Mouse (Mus musculus) v-Abl transformed pro-B cells (cell line): ENCODE data around the gene Smap1.
"Not testable (repeated sequence)": the region's sequence is repeated elsewhere in the genome, so short reads cannot be mapped to it uniquely, and the experiment has no call there.

Experiments
- in situ Hi-C, 2 experiments: fragments of 400-800 bp; cut with MboI; formaldehyde crosslinking; loops; one replicate each; pipeline ENCODE4 v1.15.1; 2025; ENCODE audit not compliant: unreplicated experiment in 2 of 2

The Smap1 gene

DNA sequence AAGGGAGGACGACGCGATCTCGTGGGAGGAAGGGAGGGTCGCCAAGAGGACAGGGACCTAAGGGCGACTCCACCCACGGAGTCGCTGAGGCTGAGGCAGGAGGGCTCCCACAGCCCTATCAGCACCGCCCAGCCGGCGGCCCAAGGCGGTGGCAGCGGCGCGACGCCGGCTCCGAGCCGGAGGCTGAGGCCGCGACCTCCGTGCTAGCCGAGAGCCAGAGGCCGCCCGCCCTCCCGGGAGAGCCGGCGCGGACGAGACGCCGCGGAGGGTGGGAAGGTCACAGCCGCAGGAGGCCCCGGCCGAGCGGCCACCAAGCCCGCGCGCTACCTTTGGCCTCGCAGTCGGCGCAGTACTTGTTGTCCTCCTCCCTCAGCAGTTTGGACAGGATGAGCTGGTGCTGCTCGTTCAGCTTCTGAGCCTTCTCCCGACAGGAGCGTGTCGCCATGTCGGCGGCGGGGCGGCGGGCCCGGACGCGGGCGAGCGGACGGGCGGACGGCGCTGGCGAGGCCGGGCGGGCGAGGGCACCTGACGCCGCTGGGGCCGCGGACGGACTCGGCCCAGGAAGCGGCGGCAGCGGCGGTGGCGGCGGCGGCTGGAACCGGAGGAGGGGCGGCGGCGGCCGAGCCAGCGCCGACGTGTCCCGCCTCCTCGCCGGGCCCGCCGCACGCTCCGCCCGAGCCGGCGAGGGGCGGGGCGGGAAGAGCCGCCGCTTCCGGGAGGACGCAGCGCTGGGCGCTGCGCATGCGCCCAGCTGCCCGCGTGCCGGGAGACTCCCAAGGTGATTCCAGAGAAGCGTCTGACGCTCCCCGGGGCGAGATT, at the start of gene Smap1:
Gene Smap1 (minus strand): TSS at position 607 of the 819 bp plus-strand sequence.
- in situ Hi-C loops: loop anchor here in 1 of 2 experiments (10.0 to 25.0 kb wide), 3 partner anchors 83 to 537 kb away; partner anchors contain the start of gene Sdhaf4

- in situ Hi-C loops: not testable (repeated sequence)
These were observed 49.0 kb upstream of the Smap1 start for GRCm38 (mm10) chr1:23971159-23971558.

DNA sequence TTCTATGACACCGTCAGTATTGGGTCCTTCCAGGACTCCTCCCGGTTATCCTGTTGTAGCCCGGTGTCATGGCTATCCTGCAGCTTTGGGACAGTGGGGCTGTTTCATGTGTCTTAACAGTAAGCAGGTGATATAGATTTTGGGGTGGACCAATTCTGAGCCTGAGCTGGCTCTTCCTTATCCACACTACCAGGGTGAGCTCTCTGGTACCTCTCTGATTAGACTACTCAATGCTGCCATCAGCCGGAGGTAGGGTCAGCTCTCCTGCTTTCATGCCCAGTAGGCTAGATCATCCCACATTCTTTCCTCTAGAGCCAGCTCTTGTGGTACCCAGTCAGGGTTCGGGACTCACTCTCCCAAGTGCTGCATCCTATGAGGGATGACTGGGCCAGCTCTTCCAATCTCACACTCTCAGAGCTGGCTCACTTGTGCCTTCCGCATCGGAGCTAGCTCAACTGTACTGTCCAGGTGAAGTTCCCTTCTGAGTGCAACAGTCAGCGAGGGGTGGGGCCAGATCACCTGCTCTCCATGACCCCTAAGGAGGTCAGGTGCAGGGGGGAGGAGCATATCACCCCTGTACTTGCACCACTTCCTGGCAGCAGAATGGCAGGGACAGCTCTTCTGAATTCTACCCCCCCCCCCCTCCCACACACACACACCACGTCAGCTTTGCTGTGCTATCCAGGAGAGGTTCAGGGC, 46.1 kb upstream of the Smap1 start:
- in situ Hi-C loops: no loop called here

DNA sequence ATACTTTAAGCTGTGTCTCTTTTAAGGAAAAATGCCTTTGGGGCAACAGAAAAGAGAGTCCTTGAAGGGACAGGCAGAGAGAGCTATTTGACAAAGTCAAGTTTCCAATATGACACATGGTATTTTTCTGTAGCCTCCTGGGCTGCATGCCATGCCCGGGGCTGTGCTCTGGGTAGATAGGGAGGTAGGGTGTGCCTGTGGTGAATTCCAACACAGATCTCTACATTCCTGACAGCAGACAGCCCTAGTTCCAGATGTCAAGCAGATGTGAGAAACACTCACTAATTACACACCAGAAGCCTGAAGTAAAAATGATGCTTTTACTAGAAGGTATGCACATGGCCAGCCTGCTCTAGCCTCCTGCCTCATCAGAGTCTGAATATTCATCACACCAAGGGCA, 44.1 kb upstream of the Smap1 start:
- in situ Hi-C loops: no loop called here

DNA sequence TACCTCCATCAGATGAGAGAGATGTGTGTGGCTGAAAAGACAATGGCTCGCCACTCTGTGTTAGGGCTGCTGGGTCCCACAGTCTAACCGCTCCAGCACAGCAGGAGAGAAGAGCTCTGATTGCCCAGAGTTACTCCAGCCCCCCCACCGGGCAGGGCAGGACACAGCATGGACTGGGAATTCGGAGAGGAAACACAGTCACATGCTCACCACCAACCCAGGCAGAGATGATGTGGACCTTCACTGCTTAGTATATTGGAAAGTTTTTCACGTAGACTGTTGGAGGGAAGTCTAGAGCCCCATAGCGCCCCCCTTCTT, 37.3 kb upstream of the Smap1 start:
- in situ Hi-C loops: no loop called here

DNA sequence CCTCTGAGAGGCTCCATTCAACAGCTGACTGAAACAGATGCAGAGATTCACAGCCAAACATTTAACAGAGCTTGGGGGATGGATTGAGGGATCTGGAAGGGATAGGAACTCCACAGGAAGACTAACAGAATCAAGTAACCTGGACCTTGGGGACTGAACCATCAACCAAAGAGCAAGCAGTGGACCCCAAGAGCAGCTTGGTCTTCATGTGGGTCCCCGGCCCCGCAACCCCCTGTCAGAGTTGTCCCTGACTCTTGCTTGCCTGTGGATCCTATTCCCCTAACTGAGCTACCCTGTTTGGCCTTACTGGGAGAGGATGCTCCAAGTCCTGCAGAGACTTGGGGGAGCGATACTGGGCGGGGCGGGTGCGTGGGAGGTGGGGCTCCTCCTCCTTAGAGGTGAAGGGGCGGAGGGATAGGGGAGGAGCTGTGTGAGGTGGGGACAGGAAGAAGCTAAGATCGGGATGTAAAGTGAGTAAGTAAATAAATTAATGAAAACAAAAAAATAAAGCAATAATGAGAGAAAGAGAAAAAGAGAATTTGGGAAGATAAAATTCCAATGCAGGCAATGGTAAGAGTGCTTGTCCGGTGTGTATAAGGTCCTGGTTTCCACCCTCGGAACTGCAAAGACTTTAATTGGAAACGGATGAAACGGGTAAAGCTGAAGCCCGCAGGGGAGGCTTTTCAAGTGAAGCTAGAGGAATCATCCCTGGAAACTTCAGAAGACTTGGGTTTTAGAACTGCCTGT, 36.7 kb upstream of the Smap1 start:
- in situ Hi-C loops: no loop called here

- in situ Hi-C loops: no loop called here
These were observed 36.0 kb upstream of the Smap1 start for GRCm38 (mm10) chr1:23958101-23958500.

DNA sequence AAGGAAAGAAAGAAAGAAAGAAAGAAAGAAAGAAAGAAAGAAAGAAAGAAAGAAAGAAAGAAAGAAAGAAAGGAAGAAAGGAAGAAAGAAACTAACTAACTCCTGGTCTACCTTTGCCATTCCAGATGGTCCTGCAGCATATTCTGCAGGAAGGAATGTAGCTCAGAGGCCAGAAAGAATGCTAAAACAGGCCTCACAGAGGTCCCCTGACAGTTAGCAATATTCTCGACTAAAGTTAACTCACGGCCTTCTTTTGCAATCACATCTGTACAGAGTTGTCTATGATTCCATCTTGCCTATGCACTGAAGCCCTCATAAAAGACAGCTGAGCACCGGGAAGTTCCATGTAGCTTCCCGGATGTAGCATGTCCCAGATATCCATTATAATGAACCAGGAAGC, 33.4 kb upstream of the Smap1 start:
- in situ Hi-C loops: no loop called here

DNA sequence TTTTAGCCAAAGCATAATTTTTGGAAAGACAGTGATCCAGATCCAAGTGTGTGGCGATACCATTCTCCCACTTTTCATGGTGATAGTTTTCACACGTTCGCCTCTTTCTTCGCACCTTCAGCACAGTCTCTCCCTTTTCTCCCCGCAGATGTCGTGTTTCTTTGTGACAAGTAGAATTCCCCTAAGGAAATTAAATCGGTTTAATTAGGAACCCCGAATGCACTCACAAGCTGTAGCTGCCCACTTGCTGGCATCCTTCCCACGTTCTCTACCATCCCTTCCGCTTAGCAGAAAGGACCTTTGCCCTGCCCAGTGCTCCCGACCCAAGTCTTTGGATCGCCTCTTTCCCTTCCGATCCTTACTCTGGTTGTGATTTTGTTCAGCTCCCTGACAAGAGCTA, 31.8 kb upstream of the Smap1 start:
- in situ Hi-C loops: no loop called here

DNA sequence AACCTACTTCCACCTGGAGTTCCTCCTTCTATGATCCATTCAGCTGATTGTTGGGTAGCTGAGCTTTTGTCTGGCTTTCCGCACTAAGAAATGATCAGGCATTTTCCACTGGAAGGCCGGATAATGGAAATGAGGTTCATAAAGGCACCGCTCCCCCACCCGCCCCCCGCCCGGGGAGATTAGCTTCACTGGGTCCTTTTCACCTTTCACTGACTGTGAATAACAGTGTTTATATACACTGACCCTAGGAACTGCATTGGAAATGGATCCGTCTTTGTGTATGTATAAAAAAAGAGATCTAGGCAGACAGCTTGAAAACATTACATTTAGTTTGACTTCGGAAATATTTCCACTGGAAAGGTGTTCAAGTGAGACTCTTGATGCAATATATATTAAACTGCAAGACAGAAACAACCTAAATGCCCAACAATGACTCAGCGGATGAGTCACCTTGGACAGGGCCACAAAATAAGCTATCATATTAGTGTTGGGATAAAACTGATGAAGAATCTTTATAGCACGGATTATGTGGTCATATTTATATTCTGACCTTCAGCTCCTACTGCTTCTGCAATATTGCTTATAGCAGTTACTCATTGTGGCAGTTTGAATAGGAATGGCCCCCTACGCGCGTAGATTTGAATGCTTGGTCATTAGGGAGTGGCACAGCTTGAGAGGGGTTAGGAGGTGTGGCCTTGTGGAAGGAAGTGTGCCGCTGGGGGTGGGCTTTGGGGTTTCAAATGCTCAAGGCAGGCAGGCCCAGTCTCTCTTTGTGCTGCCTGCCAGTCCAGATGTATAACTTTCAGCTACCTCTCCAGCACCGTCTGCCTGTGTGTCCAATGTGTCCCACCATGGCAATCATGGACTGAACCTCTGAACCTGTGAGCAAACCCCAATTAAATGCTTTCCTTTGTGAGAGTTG, 26.9 kb upstream of the Smap1 start:
- in situ Hi-C loops: no loop called here

- in situ Hi-C loops: no loop called here
These were observed 26.2 kb upstream of the Smap1 start for GRCm38 (mm10) chr1:23948290-23948689.

- in situ Hi-C loops: no loop called here
These were observed 22.0 kb upstream of the Smap1 start for GRCm38 (mm10) chr1:23944076-23944475.

- in situ Hi-C loops: no loop called here
These were observed 21.2 kb upstream of the Smap1 start for GRCm38 (mm10) chr1:23943146-23943940.

GRCm38 (mm10) chr1:23935408-23935762, 13.3 kb upstream of the Smap1 start:
- in situ Hi-C loops: no loop called here

- in situ Hi-C loops: no loop called here
These were observed 12.7 kb upstream of the Smap1 start for GRCm38 (mm10) chr1:23934669-23935407.

DNA sequence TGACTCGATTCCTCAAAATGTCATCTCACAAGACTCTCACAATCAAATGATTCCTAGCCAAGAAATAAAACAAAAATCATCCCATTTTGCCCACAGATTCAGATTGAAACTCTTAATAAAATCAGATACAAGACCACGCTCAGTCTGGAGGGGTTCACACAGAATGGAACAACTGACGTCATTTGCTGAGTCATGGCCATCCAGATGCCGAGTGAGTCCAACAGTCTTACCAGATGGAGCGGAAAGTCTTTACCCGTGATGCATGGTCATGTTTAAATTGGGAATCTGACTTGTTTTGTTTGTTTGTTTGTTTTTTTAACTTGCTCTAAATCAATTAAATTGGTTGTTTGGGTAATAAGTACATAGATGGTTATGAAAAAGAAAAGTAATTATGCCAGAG, 7.3 kb upstream of the Smap1 start:
- in situ Hi-C loops: loop anchor here in 1 of 2 experiments (10.0 kb wide), 2 partner anchors 75 to 545 kb away; partner anchors contain the start of gene Sdhaf4

GRCm38 (mm10) chr1:23928371-23928770, 6.3 kb upstream of the Smap1 start:
- in situ Hi-C loops: loop anchor here in 1 of 2 experiments (10.0 kb wide), 2 partner anchors 76 to 544 kb away; partner anchors contain the start of gene Sdhaf4
